In the genomic region with DNA sequence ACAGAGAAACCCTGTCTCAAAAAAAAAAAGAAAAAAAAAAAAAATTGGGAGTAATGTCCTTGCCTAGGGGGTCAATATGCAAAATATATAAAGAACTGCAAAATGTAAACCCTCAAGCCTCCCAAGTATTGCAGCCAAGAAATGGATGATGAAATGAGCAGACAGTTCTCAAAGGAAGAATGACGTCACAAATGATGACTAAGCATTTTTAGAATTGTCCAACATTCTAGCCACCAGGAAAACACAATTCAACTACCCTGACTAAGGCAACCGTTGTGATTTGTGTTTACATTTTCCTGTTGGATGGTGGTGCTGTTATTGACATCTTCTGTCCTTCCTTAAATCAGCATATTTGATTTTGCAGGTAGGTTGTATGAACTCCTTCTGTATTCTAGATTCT, we compare ENCODE assay signal across 24 mouse cellular contexts. TPM values are rescaled to one million over a fixed set of nuclear protein-coding genes. Genes with fewer than 3 reads are reported as not detected.
"Had no signal": no experiment of that assay in that cellular context is flagged by ENCODE, and none has a peak within 500 bp of the region (broad histone marks: within the 10 kb centered on the region; RNA-seq: fewer than 3 reads in every experiment).

No protein-coding gene starts in this region.

- ATAC-seq: liver, embryonic 12.5 days had no signal

- H3K4me1 ChIP-seq: kidney, embryonic 15.5 days; limb, embryonic 10.5 days; limb, embryonic 13.5 days; lung, embryonic 15.5 days; neural tube, embryonic 13.5 days; stomach, embryonic 15.5 days had no signal

- H3K27ac ChIP-seq: kidney, embryonic 15.5 days; limb, embryonic 10.5 days; limb, embryonic 13.5 days; liver, embryonic 12.5 days; liver, embryonic 15.5 days; lung, embryonic 15.5 days; neural tube, embryonic 13.5 days; stomach, embryonic 15.5 days had no signal

- H3K27me3 ChIP-seq: kidney, embryonic 15.5 days; limb, embryonic 13.5 days; liver, embryonic 12.5 days; liver, embryonic 15.5 days; lung, embryonic 15.5 days; neural tube, embryonic 13.5 days; stomach, embryonic 15.5 days had no signal

- H3K4me3 ChIP-seq: kidney, embryonic 15.5 days; limb, embryonic 10.5 days; limb, embryonic 13.5 days; liver, embryonic 12.5 days; liver, embryonic 15.5 days; lung, embryonic 15.5 days; neural tube, embryonic 13.5 days; stomach, embryonic 15.5 days had no signal

- H3K9ac ChIP-seq: kidney, embryonic 15.5 days; limb, embryonic 13.5 days; liver, embryonic 12.5 days; liver, embryonic 15.5 days; lung, embryonic 15.5 days; neural tube, embryonic 13.5 days; stomach, embryonic 15.5 days had no signal

- H3K36me3 ChIP-seq: kidney, embryonic 15.5 days; limb, embryonic 10.5 days; limb, embryonic 13.5 days; liver, embryonic 12.5 days; liver, embryonic 15.5 days; lung, embryonic 15.5 days; neural tube, embryonic 13.5 days; stomach, embryonic 15.5 days had no signal

- DNase-seq: kidney, adult 8-10 months; kidney, postnatal 10 days; kidney, postnatal 4 days; liver; lung, adult 18-20 months; lung, postnatal 14 days; lung, postnatal 4 days; midbrain, embryonic 14.5 days; retina, postnatal 1 day; right cerebral cortex, postnatal 25 days; spleen, adult 18-20 months; thymus, adult 2 months; thymus, postnatal 14 days; thymus, postnatal 4 days had no signal

- H3K9me3 ChIP-seq: kidney, embryonic 15.5 days; limb, embryonic 10.5 days; limb, embryonic 13.5 days; liver, embryonic 12.5 days; liver, embryonic 15.5 days; lung, embryonic 15.5 days; neural tube, embryonic 13.5 days; stomach, embryonic 15.5 days had no signal

RNA-seq across cellular contexts. Expression of gene Vip, which starts 42.3 kb away (rescaled TPM):
- total RNA-seq: megakaryocyte progenitor cell, adult 5-6 weeks; neutrophil, adult 5-6 weeks had no signal
- polyA plus RNA-seq: limb, embryonic 10.5 days had no signal
